In the genomic region with DNA sequence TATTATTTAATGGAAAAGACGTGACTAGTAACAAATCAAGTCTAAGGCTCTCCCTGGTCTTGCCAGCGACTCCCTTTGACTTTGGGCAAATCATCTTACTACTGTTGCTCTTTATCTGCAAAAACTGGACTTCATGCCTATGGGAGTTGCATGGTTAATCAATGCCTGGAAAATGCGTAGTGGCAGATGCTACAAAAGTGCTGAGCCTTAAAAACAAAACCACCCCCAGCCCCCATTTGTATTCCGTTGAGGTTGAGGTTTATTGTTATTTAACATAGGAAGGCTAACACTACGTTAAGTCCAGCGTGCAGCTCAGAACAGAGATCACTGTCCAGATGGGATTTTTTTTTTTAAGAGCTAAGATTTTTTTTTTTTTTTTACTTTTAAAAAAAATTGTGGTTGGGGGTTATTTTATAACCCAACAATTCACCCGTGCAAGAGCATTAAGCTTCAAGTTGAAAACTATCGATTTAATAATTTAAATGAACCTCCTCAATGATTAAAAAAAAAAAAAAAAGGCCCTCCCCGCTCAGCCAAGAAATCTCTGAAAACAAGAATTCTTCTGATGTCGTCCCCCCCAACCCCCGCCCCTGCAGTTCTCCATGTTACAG, we compare ENCODE assay signal across 7 mouse cellular contexts.
DNase-seq lines count a peak whose midpoint lies in the region; ATAC-seq and TF ChIP-seq lines count a peak whose summit lies in the region.

No protein-coding gene starts in this region.

- no peak for TF ChIP-seq CTCF in spleen, adult 2 months (IDR thresholded peaks at IDR 0.05; ENCODE audit: extremely low read depth, insufficient read depth, insufficient read length, insufficient replicate concordance)

- 30% methylated on average over 11 of the region's 11 CpGs for WGBS in spleen, adult 2 months
- WGBS in forebrain, embryonic 11.5 days = 2% methylated on average over 11 of the region's 11 CpGs
- 13% methylated on average over 11 of the region's 11 CpGs for WGBS in liver, embryonic 12.5 days (ENCODE audit: insufficient replicate concordance)
- 4% methylated on average over 11 of the region's 11 CpGs for WGBS in stomach, embryonic 16.5 days

- H3K27ac ChIP-seq in spleen, adult 2 months (ENCODE audit: insufficient read depth, low read length) = 0 out of 2 replicates have a peak overlapping the region, but pooled peaks have one; percentile 93
- peak overlapping the region; percentile 100 for H3K27ac ChIP-seq in forebrain, embryonic 11.5 days (ENCODE audit: low read depth, low read length)
- peak overlapping the region; percentile 95 for H3K27ac ChIP-seq in liver, embryonic 12.5 days
- peak overlapping the region; percentile 100 for H3K27ac ChIP-seq in stomach, embryonic 16.5 days (ENCODE audit: low read length)

- no peak for ATAC-seq in forebrain, embryonic 11.5 days (replicated peaks; ENCODE audit: low FRiP score)
- ATAC-seq in liver, embryonic 12.5 days = no peak
- no peak for ATAC-seq in stomach, embryonic 16.5 days (ENCODE audit: insufficient read depth, low FRiP score)

- H3K4me2 ChIP-seq in forebrain, embryonic 11.5 days (ENCODE audit: low read depth, low read length, severe bottlenecking) = peak overlapping the region; percentile 88
- H3K4me2 ChIP-seq in liver, embryonic 12.5 days = peak overlapping the region; percentile 100
- peak overlapping the region; percentile 91 for H3K4me2 ChIP-seq in stomach, embryonic 16.5 days (ENCODE audit: low read depth, low read length)

- no peaks in the 10 kb centered on the region for H3K9me3 ChIP-seq in forebrain, embryonic 11.5 days (ENCODE audit: control insufficient read depth, low read length)
- no peaks in the 10 kb centered on the region for H3K9me3 ChIP-seq in liver, embryonic 12.5 days (replicated peaks)
- no peaks in the 10 kb centered on the region for H3K9me3 ChIP-seq in stomach, embryonic 16.5 days (replicated peaks; ENCODE audit: control insufficient read depth, low read length)

- H3K36me3 ChIP-seq in spleen, adult 2 months (ENCODE audit: control insufficient read depth, insufficient read depth, low read length) = no peaks in the 10 kb centered on the region
- no peaks in the 10 kb centered on the region for H3K36me3 ChIP-seq in forebrain, embryonic 11.5 days (ENCODE audit: control insufficient read depth, insufficient read depth, low read length)
- no peaks in the 10 kb centered on the region for H3K36me3 ChIP-seq in liver, embryonic 12.5 days
- H3K36me3 ChIP-seq in stomach, embryonic 16.5 days (ENCODE audit: control insufficient read depth, insufficient read depth, low read length) = no peaks in the 10 kb centered on the region

- peak overlapping the region; percentile 75; the same call in 1 of the 2 replicates for H3K4me3 ChIP-seq in spleen, adult 2 months (ENCODE audit: extremely low read depth, insufficient read depth, insufficient read length)
- H3K4me3 ChIP-seq in forebrain, embryonic 11.5 days (ENCODE audit: low read depth, low read length) = peak overlapping the region; percentile 87
- H3K4me3 ChIP-seq in liver, embryonic 12.5 days = peak overlapping the region; percentile 85
- peak overlapping the region; percentile 88 for H3K4me3 ChIP-seq in stomach, embryonic 16.5 days (replicated peaks; ENCODE audit: low read length)

- peak overlapping the region; percentile 94 for H3K9ac ChIP-seq in forebrain, embryonic 11.5 days (ENCODE audit: low read length)
- peak overlapping the region; percentile 88 for H3K9ac ChIP-seq in liver, embryonic 12.5 days
- peak overlapping the region; percentile 96 for H3K9ac ChIP-seq in stomach, embryonic 16.5 days (ENCODE audit: low read length)

- no peaks in the 10 kb centered on the region for H3K27me3 ChIP-seq in spleen, adult 2 months (ENCODE audit: control insufficient read depth, insufficient read depth, low read length)
- H3K27me3 ChIP-seq in forebrain, embryonic 11.5 days (ENCODE audit: control insufficient read depth, insufficient read depth, low read length) = no peaks in the 10 kb centered on the region
- peaks cover 12% of the 10 kb centered on the region; the same call in 1 of the 2 replicates for H3K27me3 ChIP-seq in liver, embryonic 12.5 days (replicated peaks)
- H3K27me3 ChIP-seq in stomach, embryonic 16.5 days (ENCODE audit: control insufficient read depth, insufficient read depth, low read length) = no peaks in the 10 kb centered on the region

- peaks cover 2% of the 10 kb centered on the region for H3K4me1 ChIP-seq in spleen, adult 2 months (ENCODE audit: control insufficient read depth, insufficient read depth, insufficient read length)
- H3K4me1 ChIP-seq in forebrain, embryonic 11.5 days (replicated peaks; ENCODE audit: control insufficient read depth, insufficient read depth, low read length) = peaks cover 2% of the 10 kb centered on the region; the same call in 1 of the 2 replicates
- H3K4me1 ChIP-seq in liver, embryonic 12.5 days = peaks cover 30% of the 10 kb centered on the region
- H3K4me1 ChIP-seq in stomach, embryonic 16.5 days (ENCODE audit: control insufficient read depth, insufficient read depth, low read length) = peaks cover 14% of the 10 kb centered on the region

- DNase-seq in spleen, adult 2 months (ENCODE audit: low read depth in 1 of 2, low spot score in 2 of 2) = no peak
- no peak for DNase-seq in spleen, postnatal 36 days (ENCODE audit: low spot score in 2 of 2)
- DNase-seq in forebrain, embryonic 11.5 days (ENCODE audit: low spot score) = no peak
- DNase-seq in gastrocnemius, postnatal 4 days (ENCODE audit: low spot score in 2 of 2) = no peak
- DNase-seq in c-Kit-positive CD71-positive TER-119-positive erythroid progenitor cells, embryonic 14.5 days (ENCODE audit: low spot score) = no peak

- no peak for TF ChIP-seq POLR2A in spleen, adult 2 months (IDR thresholded peaks at IDR 0.05; ENCODE audit: low read depth, low read length)
